Mouse (Mus musculus) G1E (cell line): Measurements from ENCODE around the gene Erg.

Source experiments
- CTCF ChIP-seq: IDR thresholded peaks from 2 replicates; pipeline ENCODE4 v1.5.1; 2012; ENCODE audit warnings: low read depth, low read length, inconsistent platforms, mixed read lengths
- GATA1 ChIP-seq: IDR thresholded peaks from 2 replicates; pipeline ENCODE4 v1.6.1; 2012; ENCODE audit warnings: borderline replicate concordance, low read length, inconsistent platforms, mixed read lengths
- GATA2 ChIP-seq: IDR thresholded peaks from 2 replicates; pipeline ENCODE4 v1.6.1; 2012; ENCODE audit warnings: low read depth, low read length, inconsistent platforms, borderline replicate concordance
- POLR2AphosphoS5 ChIP-seq: IDR thresholded peaks from 2 replicates; pipeline ENCODE4 v1.6.1; 2012; ENCODE audit warnings: low read depth, low read length, inconsistent platforms; ENCODE audit not compliant: insufficient replicate concordance
- TAL1 ChIP-seq: conservative IDR thresholded peaks from 2 replicates; pipeline ENCODE4 v1.6.1; 2012; ENCODE audit warnings: low read depth, low read length, inconsistent platforms, mixed read lengths

DNA sequence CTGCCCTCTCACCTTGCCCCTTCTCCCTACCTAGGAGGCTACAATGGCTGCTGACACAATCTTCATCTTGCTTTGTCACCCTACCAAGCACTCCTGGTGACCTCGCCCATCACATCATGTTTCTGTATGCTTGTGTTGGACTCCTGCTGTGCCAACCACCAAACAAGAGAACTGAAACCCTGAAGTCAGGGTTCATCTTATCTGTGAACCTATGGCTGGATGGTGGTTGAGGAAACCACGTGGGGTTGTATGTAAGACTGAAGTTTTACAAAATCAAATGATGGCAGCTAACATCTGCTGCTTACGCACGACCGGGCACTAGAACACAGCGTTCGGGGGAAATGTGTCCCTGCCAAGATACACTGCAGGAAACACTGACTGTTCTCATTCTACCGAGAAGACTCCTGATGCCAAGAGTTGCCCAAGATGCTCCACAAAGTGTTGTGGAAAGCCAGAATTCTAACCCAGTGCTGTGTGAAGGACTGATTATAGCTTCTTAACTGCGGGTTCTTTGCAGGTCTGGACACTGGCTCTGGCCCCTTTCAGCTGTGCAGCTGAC lies 201.7 kb downstream of the Erg start:
- no peak for TF ChIP-seq CTCF
- TF ChIP-seq TAL1, result no peak
- TF ChIP-seq GATA2, result no peak
- no peak for TF ChIP-seq GATA1
- TF ChIP-seq POLR2AphosphoS5, result no peak
